Mouse (Mus musculus): Measurements from ENCODE around the gene Etv5. TPM values are rescaled to one million over a fixed set of nuclear protein-coding genes. Genes with fewer than 3 reads are reported as not detected.

Etv5 gene
- polyA plus RNA-seq, 1 experiment from 2014 or later, result 27.5 TPM

Other genes starting within 250 kb of the Etv5 start
- gene Tra2b, start 173.7 kb downstream of the Etv5 start, polyA plus RNA-seq (2015; fragmentation: Nextera tagmentation; extraction: Ambion mirVana), result 303 and 333 TPM in 2 replicates
- 0.35 and 0.55 TPM in 2 replicates for gene Dgkg, start 217.5 kb upstream of the Etv5 start, polyA plus RNA-seq (2015; fragmentation: Nextera tagmentation; extraction: Ambion mirVana)